Mouse (Mus musculus): ENCODE results near the gene Carhsp1. TPM values are rescaled to one million over a fixed set of nuclear protein-coding genes. Genes with fewer than 3 reads are reported as not detected.

Gene Carhsp1
- total and polyA plus RNA-seq, 3 experiments = 19.5 to 28.0 TPM; not detected in 1

- peaks cover 6 to 33% of the 10 kb centered on the region in 2 experiments for H3K4me1 ChIP-seq (ENCODE audit: control insufficient read depth in 1 of 2, insufficient read depth in 2 of 2, low read length in 2 of 2)
- H3K9me3 ChIP-seq (replicated peaks; ENCODE audit: insufficient read depth, low read length) = no peaks in the 10 kb centered on the region
- H3K27ac ChIP-seq (ENCODE audit: control insufficient read depth, low read depth, low read length) = peak overlapping the region; percentile 56
- no peaks in the 10 kb centered on the region for H3K79me2 ChIP-seq (ENCODE audit: control insufficient read depth, insufficient read depth, low read length, poor library complexity)
- H3K9ac ChIP-seq (ENCODE audit: control insufficient read depth, low read depth, low read length, poor library complexity, severe bottlenecking) = no peak overlapping the region
- DNase-seq (ENCODE audit: low read depth, low spot score) = no peak
- TF ChIP-seq NELFE (IDR thresholded peaks at IDR 0.05; ENCODE audit: low read depth, low read length) (no peak), MAFK (IDR thresholded peaks at IDR 0.05; ENCODE audit: borderline replicate concordance, low read depth, low read length) (no peak), GABPA (IDR thresholded peaks at IDR 0.05; ENCODE audit: low read depth, low read length) (no peak), CHD2 (IDR thresholded peaks at IDR 0.05; ENCODE audit: low read length) (no peak), RAD21 (IDR thresholded peaks at IDR 0.05; ENCODE audit: low read depth, low read length) (no peak), POLR2AphosphoS5 (IDR thresholded peaks at IDR 0.05; ENCODE audit: borderline replicate concordance, low read depth, low read length) (no peak), TCF12 (IDR thresholded peaks at IDR 0.05; ENCODE audit: low read depth, low read length) (no peak), MEF2A (IDR thresholded peaks at IDR 0.05; ENCODE audit: extremely low read depth, insufficient replicate concordance, low read depth, low read length, poor library complexity, severe bottlenecking) (no peak), ZMIZ1 (IDR thresholded peaks at IDR 0.05; ENCODE audit: low read depth, low read length) (no peak), ZKSCAN1 (IDR thresholded peaks at IDR 0.05; ENCODE audit: low read depth, low read length) (no peak), TAL1 (IDR thresholded peaks at IDR 0.05; ENCODE audit: low read length) (no peak), MXI1 (IDR thresholded peaks at IDR 0.05; ENCODE audit: low read depth, low read length) (no peak), GATA1 (IDR thresholded peaks at IDR 0.05; ENCODE audit: low read depth, low read length) (no peak)
- no peak overlapping the region; a peak in 1 of 4 replicates for H3K4me3 ChIP-seq (ENCODE audit: control insufficient read depth in 1 of 2, insufficient read depth in 1 of 2, low read depth in 2 of 2, low read length in 2 of 2)
- H3K27me3 ChIP-seq (ENCODE audit: control insufficient read depth in 1 of 2, insufficient read depth in 2 of 2, low read length in 2 of 2) = no peaks in the 10 kb centered on the region
- H3K36me3 ChIP-seq (ENCODE audit: control insufficient read depth in 1 of 2, insufficient read depth in 2 of 2, low read length in 2 of 2) = peaks cover 0 to 22% of the 10 kb centered on the region in 2 experiments; a peak in 2 of 4 replicates
Observed at GRCm38 (mm10) chr16:8613039-8613438, 58.9 kb downstream of the Carhsp1 start.

- Histone ChIP-seq H3K4me3 (ENCODE audit: control insufficient read depth in 1 of 2, insufficient read depth in 1 of 2, low read depth in 2 of 2, low read length in 2 of 2) (no peak overlapping the region; a peak in 1 of 4 replicates), H3K79me2 (ENCODE audit: control insufficient read depth, insufficient read depth, low read length, poor library complexity) (no peaks in the 10 kb centered on the region), H3K9ac (ENCODE audit: control insufficient read depth, low read depth, low read length, poor library complexity, severe bottlenecking) (no peak overlapping the region), H3K36me3 (ENCODE audit: control insufficient read depth in 1 of 2, insufficient read depth in 2 of 2, low read length in 2 of 2) (peaks cover 0 to 22% of the 10 kb centered on the region in 2 experiments; a peak in 2 of 4 replicates), H3K27me3 (ENCODE audit: control insufficient read depth in 1 of 2, insufficient read depth in 2 of 2, low read length in 2 of 2) (no peaks in the 10 kb centered on the region), H3K4me1 (ENCODE audit: control insufficient read depth in 1 of 2, insufficient read depth in 2 of 2, low read length in 2 of 2) (peaks cover 6 to 33% of the 10 kb centered on the region in 2 experiments), H3K9me3 (replicated peaks; ENCODE audit: insufficient read depth, low read length) (no peaks in the 10 kb centered on the region), H3K27ac (ENCODE audit: control insufficient read depth, low read depth, low read length) (peak overlapping the region; percentile 66)
- peak; percentile 91 for DNase-seq (ENCODE audit: low read depth, low spot score)
- TF ChIP-seq MXI1 (IDR thresholded peaks at IDR 0.05; ENCODE audit: low read depth, low read length) (peak; percentile 25; the same call in 1 of the 2 replicates), EP300 (IDR thresholded peaks at IDR 0.05; ENCODE audit: low read depth in 1 of 2, low read length in 2 of 2) (peak; percentile 92), SMC3 (IDR thresholded peaks at IDR 0.05; ENCODE audit: low read depth, low read length) (no peak), ZNF384 (IDR thresholded peaks at IDR 0.05; ENCODE audit: low read depth, low read length) (0 out of 2 replicates have a peak, but pooled peaks have one; percentile 10), ZC3H11A (IDR thresholded peaks at IDR 0.05; ENCODE audit: low read depth, low read length) (no peak), HCFC1 (IDR thresholded peaks at IDR 0.05; ENCODE audit: low read depth, low read length) (no peak), POLR2A (IDR thresholded peaks at IDR 0.05; ENCODE audit: control insufficient read depth in 1 of 2, insufficient read depth in 1 of 2, low read depth in 1 of 2, low read length in 2 of 2, poor library complexity in 1 of 2) (no peak), JUND (IDR thresholded peaks at IDR 0.05; ENCODE audit: low read depth, low read length) (no peak), MAZ (IDR thresholded peaks at IDR 0.05; ENCODE audit: low read depth, low read length) (no peak), ZKSCAN1 (IDR thresholded peaks at IDR 0.05; ENCODE audit: low read depth, low read length) (no peak), USF1 (IDR thresholded peaks at IDR 0.05; ENCODE audit: low read depth, low read length) (no peak), GABPA (IDR thresholded peaks at IDR 0.05; ENCODE audit: low read depth, low read length) (no peak), KAT2A (conservative IDR thresholded peaks at IDR 0.05; ENCODE audit: low read depth, low read length) (no peak), CHD2 (IDR thresholded peaks at IDR 0.05; ENCODE audit: low read length) (no peak), TBP (IDR thresholded peaks at IDR 0.05; ENCODE audit: low read depth, low read length) (0 out of 2 replicates have a peak, but pooled peaks have one; percentile 9), BHLHE40 (IDR thresholded peaks at IDR 0.05; ENCODE audit: borderline replicate concordance, low read depth, low read length) (no peak), RAD21 (IDR thresholded peaks at IDR 0.05; ENCODE audit: low read depth, low read length) (no peak), MAX (IDR thresholded peaks at IDR 0.05; ENCODE audit: low read length) (peak; percentile 47; the same call in 1 of the 2 replicates), UBTF (IDR thresholded peaks at IDR 0.05; ENCODE audit: borderline replicate concordance, insufficient read depth, low read depth, low read length) (no peak), SIN3A (IDR thresholded peaks at IDR 0.05; ENCODE audit: low read length) (peak; percentile 25), CTCF (IDR thresholded peaks at IDR 0.05 in 2 of 3, conservative IDR thresholded peaks at IDR 0.05 in 1 of 3; ENCODE audit: control insufficient read depth in 1 of 3, insufficient read depth in 1 of 3, low read depth in 2 of 3, low read length in 3 of 3, poor library complexity in 1 of 3, severe bottlenecking in 1 of 3) (no peak), ZMIZ1 (IDR thresholded peaks at IDR 0.05; ENCODE audit: low read depth, low read length) (0 out of 2 replicates have a peak, but pooled peaks have one; percentile 12)
Observed at GRCm38 (mm10) chr16:8612214-8613005, 59.5 kb downstream of the Carhsp1 start.

All from MEL (cell line).